Mouse (Mus musculus): ENCODE data around the gene Dnajc4. TPM values are rescaled to one million over a fixed set of nuclear protein-coding genes. Genes with fewer than 3 reads are reported as not detected.

The Dnajc4 gene
- total and polyA plus RNA-seq, 3 experiments: 11.6 to 29.4 (median 24.3) TPM

- peak overlapping the region; percentile 76; the same call in 1 of the 2 replicates for H3K4me3 ChIP-seq (ENCODE audit: low read depth, low read length)
- ATAC-seq (ENCODE audit: extremely low read depth, insufficient number of reproducible peaks, low FRiP score, poor library complexity, severe bottlenecking): no peak
- no peaks in the 10 kb centered on the region for H3K27me3 ChIP-seq (ENCODE audit: insufficient read depth, low read length)
Observed at GRCm38 (mm10) chr19:6977759-6978638, 14.4 kb downstream of the Dnajc4 start.

GRCm38 (mm10) chr19:6975537-6976521 is 16.5 kb downstream of the Dnajc4 start, which contains the start of gene Plcb3:
Gene Plcb3, minus strand, starts transcription at chr19:6976470.
- no peaks in the 10 kb centered on the region for H3K9me3 ChIP-seq (replicated peaks)
- peaks cover 78% of the 10 kb centered on the region for H3K4me1 ChIP-seq (ENCODE audit: insufficient read depth, low read depth, low read length)
- H3K36me3 ChIP-seq (replicated peaks): peaks cover 37% of the 10 kb centered on the region
- ATAC-seq (ENCODE audit: extremely low read depth, insufficient number of reproducible peaks, low FRiP score, poor library complexity, severe bottlenecking): no peak
- peak; percentile 21 for DNase-seq (ENCODE audit: low spot score)
- TF ChIP-seq GATA2 (IDR thresholded peaks at IDR 0.05; ENCODE audit: borderline replicate concordance, low read depth, low read length) (no peak), TAL1 (conservative IDR thresholded peaks at IDR 0.05; ENCODE audit: low read depth, low read length) (no peak), CTCF (IDR thresholded peaks at IDR 0.05; ENCODE audit: low read depth, low read length) (no peak), POLR2AphosphoS5 (IDR thresholded peaks at IDR 0.05; ENCODE audit: insufficient replicate concordance, low read depth, low read length) (no peak), GATA1 (IDR thresholded peaks at IDR 0.05; ENCODE audit: borderline replicate concordance, low read length) (no peak)
- H3K27me3 ChIP-seq (ENCODE audit: insufficient read depth, low read length): no peaks in the 10 kb centered on the region
- peak within 1 kb of the TSS; percentile 80 for H3K4me3 ChIP-seq (ENCODE audit: low read depth, low read length)

More at GRCm38 (mm10) chr19:6977759-6978638, 14.4 kb downstream of the Dnajc4 start:
- DNase-seq (ENCODE audit: low spot score): peak; percentile 24
- Histone ChIP-seq H3K9me3 (replicated peaks) (no peaks in the 10 kb centered on the region), H3K4me1 (ENCODE audit: insufficient read depth, low read depth, low read length) (peaks cover 73% of the 10 kb centered on the region), H3K36me3 (replicated peaks) (peaks cover 48% of the 10 kb centered on the region)
- TF ChIP-seq GATA2 (IDR thresholded peaks at IDR 0.05; ENCODE audit: borderline replicate concordance, low read depth, low read length) (no peak), TAL1 (conservative IDR thresholded peaks at IDR 0.05; ENCODE audit: low read depth, low read length) (no peak), CTCF (IDR thresholded peaks at IDR 0.05; ENCODE audit: low read depth, low read length) (no peak), GATA1 (IDR thresholded peaks at IDR 0.05; ENCODE audit: borderline replicate concordance, low read length) (no peak), POLR2AphosphoS5 (IDR thresholded peaks at IDR 0.05; ENCODE audit: insufficient replicate concordance, low read depth, low read length) (no peak)

DNA sequence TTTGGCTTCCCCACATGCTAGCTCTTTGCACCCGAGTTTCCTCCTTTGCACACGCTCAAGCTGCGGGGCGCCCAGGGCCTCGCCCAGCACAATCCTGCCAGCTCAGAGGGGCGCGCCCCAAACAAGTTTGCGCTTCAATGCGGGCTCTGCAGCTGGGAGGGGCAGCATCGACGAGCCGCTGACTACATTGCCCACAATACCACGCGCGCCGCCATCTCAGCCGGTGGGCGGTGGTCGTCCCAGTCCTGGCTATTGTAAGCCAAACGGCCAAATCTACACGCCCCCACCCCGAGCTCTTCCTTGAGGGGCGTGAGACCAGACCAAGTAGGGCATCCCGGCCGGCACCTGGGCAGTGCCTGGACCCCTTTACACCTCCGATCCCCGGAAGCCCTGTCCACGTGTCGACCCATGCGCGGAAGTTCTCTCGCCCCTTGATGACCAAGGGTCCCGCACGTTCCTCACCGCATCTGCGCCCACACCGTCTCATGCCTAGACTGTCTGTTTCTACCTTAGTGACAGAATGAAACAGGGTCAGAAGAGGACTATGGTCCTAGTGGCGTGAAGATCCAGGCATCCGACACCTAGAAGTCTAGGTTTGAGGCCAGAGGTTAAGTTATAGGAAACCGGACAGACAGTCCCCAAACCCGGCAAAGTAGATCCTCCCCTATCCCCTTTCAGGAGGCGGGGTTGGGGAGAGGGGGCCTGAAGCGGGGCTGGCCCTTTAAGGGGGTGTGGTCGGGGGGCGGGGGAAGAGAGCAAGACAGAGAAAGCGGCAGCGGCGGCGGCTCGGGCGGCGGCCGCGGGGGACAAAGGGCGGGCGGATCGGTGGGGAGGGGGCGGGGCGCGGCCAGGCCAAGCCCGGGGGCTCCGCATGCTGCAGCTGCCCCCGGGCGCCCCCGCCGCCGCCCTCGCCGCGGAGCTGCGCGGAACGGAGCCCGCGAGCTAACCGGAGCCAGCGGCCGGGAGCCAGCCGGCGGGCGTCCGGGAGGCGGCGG is 17.9 kb downstream of the Dnajc4 start, which contains the start of gene Ppp1r14b:
Ppp1r14b (plus strand) TSS at position 758 of the 995 bp plus-strand sequence.
- TF ChIP-seq TAL1 (conservative IDR thresholded peaks at IDR 0.05; ENCODE audit: low read depth, low read length) (no peak), POLR2AphosphoS5 (IDR thresholded peaks at IDR 0.05; ENCODE audit: insufficient replicate concordance, low read depth, low read length) (no peak), CTCF (IDR thresholded peaks at IDR 0.05; ENCODE audit: low read depth, low read length) (no peak), GATA1 (IDR thresholded peaks at IDR 0.05; ENCODE audit: borderline replicate concordance, low read length) (no peak), GATA2 (IDR thresholded peaks at IDR 0.05; ENCODE audit: borderline replicate concordance, low read depth, low read length) (no peak)
- Histone ChIP-seq H3K27me3 (ENCODE audit: insufficient read depth, low read length) (no peaks in the 10 kb centered on the region), H3K4me1 (ENCODE audit: insufficient read depth, low read depth, low read length) (peaks cover 86% of the 10 kb centered on the region), H3K4me3 (ENCODE audit: low read depth, low read length) (peak within 1 kb of the TSS; percentile 80), H3K36me3 (replicated peaks) (peaks cover 37% of the 10 kb centered on the region), H3K9me3 (replicated peaks) (no peaks in the 10 kb centered on the region)
- DNase-seq (ENCODE audit: low spot score): peak; percentile 78
- ATAC-seq (ENCODE audit: extremely low read depth, insufficient number of reproducible peaks, low FRiP score, poor library complexity, severe bottlenecking): peak; percentile 36; the same call in 1 of the 2 replicates

- H3K9me3 ChIP-seq (replicated peaks): no peaks in the 10 kb centered on the region
- ATAC-seq (ENCODE audit: extremely low read depth, insufficient number of reproducible peaks, low FRiP score, poor library complexity, severe bottlenecking) (no peak), DNase-seq (ENCODE audit: low spot score) (no peak)
- peaks cover 32% of the 10 kb centered on the region for H3K36me3 ChIP-seq (replicated peaks)
- H3K4me1 ChIP-seq (ENCODE audit: insufficient read depth, low read depth, low read length): peaks cover 87% of the 10 kb centered on the region
- H3K27me3 ChIP-seq (ENCODE audit: insufficient read depth, low read length): no peaks in the 10 kb centered on the region
- peak overlapping the region; percentile 80 for H3K4me3 ChIP-seq (ENCODE audit: low read depth, low read length)
- TF ChIP-seq POLR2AphosphoS5 (IDR thresholded peaks at IDR 0.05; ENCODE audit: insufficient replicate concordance, low read depth, low read length) (no peak), GATA1 (IDR thresholded peaks at IDR 0.05; ENCODE audit: borderline replicate concordance, low read length) (no peak), GATA2 (IDR thresholded peaks at IDR 0.05; ENCODE audit: borderline replicate concordance, low read depth, low read length) (no peak), CTCF (IDR thresholded peaks at IDR 0.05; ENCODE audit: low read depth, low read length) (no peak), TAL1 (conservative IDR thresholded peaks at IDR 0.05; ENCODE audit: low read depth, low read length) (no peak)
Observed at GRCm38 (mm10) chr19:6973581-6974190, 18.7 kb downstream of the Dnajc4 start.
